Mouse (Mus musculus) heart, embryonic 15.5 days (tissue): ENCODE data around the gene Tsfm. TPM values are rescaled to one million over a fixed set of nuclear protein-coding genes. Genes with fewer than 3 reads are reported as not detected.
A peak's percentile ranks its signal among the peaks of the same experiment; 100 is the strongest.

Experiments
- ATAC-seq: fragments of 200-750 bp; cut with Nextera tagmentation; replicated peaks from 2 replicates; pipeline ENCODE4 v1.8.0; 2017; ENCODE audit warnings: low read depth, moderate TSS enrichment; ENCODE audit not compliant: insufficient number of reproducible peaks, insufficient read depth, low FRiP score
- H3K27ac ChIP-seq: fragments of 300-500 bp; sonication (generic); 2 replicates; pipeline ENCODE4 v1.5.1; 2015; ENCODE audit warnings: mild to moderate bottlenecking, inconsistent platforms
- H3K27me3 ChIP-seq: fragments of 300-500 bp; sonication (generic); 2 replicates; pipeline ENCODE4 v1.6.1; 2015; ENCODE audit warnings: inconsistent platforms
- H3K36me3 ChIP-seq: fragments of 300-500 bp; sonication (generic); 2 replicates; pipeline ENCODE4 v1.6.1; 2015; ENCODE audit warnings: mild to moderate bottlenecking, inconsistent platforms
- H3K4me1 ChIP-seq: fragments of 300-500 bp; sonication (generic); replicated peaks from 2 replicates; pipeline ENCODE4 v1.6.1; 2015; ENCODE audit warnings: inconsistent platforms
- H3K4me2 ChIP-seq: fragments of 300-500 bp; sonication (generic); 2 replicates; pipeline ENCODE4 v1.6.1; 2015; ENCODE audit warnings: inconsistent platforms, mild to moderate bottlenecking, moderate library complexity
- H3K4me3 ChIP-seq: fragments of 300-500 bp; sonication (generic); 2 replicates; pipeline ENCODE4 v1.5.1; 2015; ENCODE audit warnings: mild to moderate bottlenecking, inconsistent platforms
- H3K9ac ChIP-seq: fragments of 300-500 bp; sonication (generic); 2 replicates; pipeline ENCODE4 v1.6.1; 2015; ENCODE audit warnings: mild to moderate bottlenecking, inconsistent platforms
- H3K9me3 ChIP-seq: fragments of 300-500 bp; sonication (generic); replicated peaks from 2 replicates; pipeline ENCODE4 v1.6.1; 2016; ENCODE audit warnings: inconsistent platforms
- WGBS: fragments of 180-500 bp; shearing (Covaris S2); methylation state at CpG from one replicate; pipeline ENCODE4 v1.1.7; 2015; ENCODE audit warnings: mixed read lengths; 5-methylcytosine and 5-hydroxymethylcytosine counted together
- polyA plus RNA-seq: library from polyadenylated mRNA; unstranded; fragments of >200 nt; fragmentation: Nextera tagmentation; extraction: Ambion mirVana; gene quantifications from 2 replicates; pipeline ENCODE4 v1.2.1, GENCODE M21; 2015

Gene Tsfm
- polyA plus RNA-seq, 1 experiment from 2014 or later = 86.0 TPM

- Histone ChIP-seq H3K4me1 (peaks cover 81% of the 10 kb centered on the region), H3K36me3 (no peaks in the 10 kb centered on the region), H3K4me3 (peak overlapping the region; percentile 90), H3K9me3 (no peaks in the 10 kb centered on the region), H3K4me2 (peak overlapping the region; percentile 93), H3K27ac (peak overlapping the region; percentile 91), H3K27me3 (no peaks in the 10 kb centered on the region), H3K9ac (peak overlapping the region; percentile 67)
- 25% methylated on average over 14 of the region's 14 CpGs for WGBS
- no peak for ATAC-seq
These were observed 47.4 kb downstream of the Tsfm start for GRCm38 (mm10) chr10:126983193-126983725.

- H3K4me3 ChIP-seq = peak overlapping the region; percentile 90
- WGBS = 54% methylated on average over 3 of the region's 3 CpGs
- peak overlapping the region; percentile 91 for H3K27ac ChIP-seq
These were observed 48.9 kb downstream of the Tsfm start for GRCm38 (mm10) chr10:126981746-126982145.

GRCm38 (mm10) chr10:126980933-126981530, 49.6 kb downstream of the Tsfm start:
- Histone ChIP-seq H3K36me3 (no peaks in the 10 kb centered on the region), H3K4me3 (peak overlapping the region; percentile 90), H3K27me3 (no peaks in the 10 kb centered on the region), H3K4me1 (peaks cover 70% of the 10 kb centered on the region), H3K27ac (peak overlapping the region; percentile 99), H3K9ac (peak overlapping the region; percentile 99), H3K4me2 (peak overlapping the region; percentile 93), H3K9me3 (no peaks in the 10 kb centered on the region)
- ATAC-seq = no peak
- 14% methylated on average over 11 of the region's 11 CpGs for WGBS

More at GRCm38 (mm10) chr10:126981746-126982145, 48.9 kb downstream of the Tsfm start:
- H3K36me3 ChIP-seq = no peaks in the 10 kb centered on the region
- peak overlapping the region; percentile 93 for H3K4me2 ChIP-seq
- H3K9ac ChIP-seq = peak overlapping the region; percentile 67
- H3K27me3 ChIP-seq = no peaks in the 10 kb centered on the region
- no peak for ATAC-seq
- H3K9me3 ChIP-seq = no peaks in the 10 kb centered on the region
- peaks cover 76% of the 10 kb centered on the region for H3K4me1 ChIP-seq

- H3K36me3 ChIP-seq = no peaks in the 10 kb centered on the region
- no peaks in the 10 kb centered on the region for H3K27me3 ChIP-seq
- H3K4me3 ChIP-seq = peak overlapping the region; percentile 90
- H3K9me3 ChIP-seq = no peaks in the 10 kb centered on the region
- 3% methylated on average over 16 of the region's 16 CpGs for WGBS
- peak overlapping the region; percentile 99 for H3K27ac ChIP-seq
- peaks cover 67% of the 10 kb centered on the region for H3K4me1 ChIP-seq
- H3K9ac ChIP-seq = peak overlapping the region; percentile 99
- peak overlapping the region; percentile 93 for H3K4me2 ChIP-seq
- no peak for ATAC-seq
These were observed 50.3 kb downstream of the Tsfm start for GRCm38 (mm10) chr10:126980221-126980932.

GRCm38 (mm10) chr10:126979636-126980151, 50.9 kb downstream of the Tsfm start:
- peak overlapping the region; percentile 99 for H3K9ac ChIP-seq
- H3K27ac ChIP-seq = peak overlapping the region; percentile 99
- peaks cover 62% of the 10 kb centered on the region for H3K4me1 ChIP-seq
- ATAC-seq = no peak
- H3K4me2 ChIP-seq = peak overlapping the region; percentile 93
- H3K9me3 ChIP-seq = no peaks in the 10 kb centered on the region
- no peaks in the 10 kb centered on the region for H3K27me3 ChIP-seq
- H3K36me3 ChIP-seq = no peaks in the 10 kb centered on the region
- under 1% methylated on average over 46 of the region's 57 CpGs for WGBS
- H3K4me3 ChIP-seq = peak overlapping the region; percentile 90

GRCm38 (mm10) chr10:126979121-126979635, 51.5 kb downstream of the Tsfm start:
- Histone ChIP-seq H3K27ac (peak overlapping the region; percentile 99), H3K9me3 (no peaks in the 10 kb centered on the region), H3K4me1 (peaks cover 57% of the 10 kb centered on the region), H3K4me3 (peak overlapping the region; percentile 90), H3K27me3 (no peaks in the 10 kb centered on the region), H3K36me3 (no peaks in the 10 kb centered on the region), H3K9ac (peak overlapping the region; percentile 99), H3K4me2 (peak overlapping the region; percentile 93)
- under 1% methylated on average over 42 of the region's 62 CpGs for WGBS
- ATAC-seq = peak; percentile 7

- peak within 1 kb of the TSS; percentile 99 for H3K9ac ChIP-seq
- 0% methylated on average over 56 of the region's 56 CpGs for WGBS
- ATAC-seq = peak; percentile 92
These were observed 52.2 kb downstream of the Tsfm start, which contains the start of gene Ctdsp2 for GRCm38 (mm10) chr10:126978277-126978994. Gene Ctdsp2 (plus strand): TSS chr10:126978717.

GRCm38 (mm10) chr10:126977076-126977475, 53.6 kb downstream of the Tsfm start:
- Histone ChIP-seq H3K4me3 (no peak overlapping the region), H3K36me3 (no peaks in the 10 kb centered on the region), H3K9ac (no peak overlapping the region), H3K4me1 (peaks cover 48% of the 10 kb centered on the region), H3K27me3 (no peaks in the 10 kb centered on the region), H3K27ac (no peak overlapping the region), H3K9me3 (no peaks in the 10 kb centered on the region), H3K4me2 (no peak overlapping the region)
- ATAC-seq = no peak
- WGBS = 58% methylated on average over 4 of the region's 4 CpGs

More at GRCm38 (mm10) chr10:126978277-126978994, 52.2 kb downstream of the Tsfm start, which contains the start of gene Ctdsp2:
- peak within 1 kb of the TSS; percentile 90 for H3K4me3 ChIP-seq
- peak within 1 kb of the TSS; percentile 99 for H3K27ac ChIP-seq
- peaks cover 49% of the 10 kb centered on the region for H3K4me1 ChIP-seq
- no peaks in the 10 kb centered on the region for H3K36me3 ChIP-seq
- H3K9me3 ChIP-seq = no peaks in the 10 kb centered on the region
- H3K27me3 ChIP-seq = no peaks in the 10 kb centered on the region
- H3K4me2 ChIP-seq = peak within 1 kb of the TSS; percentile 93

GRCm38 (mm10) chr10:126975706-126976105, 54.9 kb downstream of the Tsfm start:
- no peaks in the 10 kb centered on the region for H3K9me3 ChIP-seq
- no peak overlapping the region for H3K9ac ChIP-seq
- no peak overlapping the region for H3K27ac ChIP-seq
- H3K4me2 ChIP-seq = no peak overlapping the region
- H3K4me1 ChIP-seq = peaks cover 48% of the 10 kb centered on the region
- H3K27me3 ChIP-seq = no peaks in the 10 kb centered on the region
- H3K36me3 ChIP-seq = no peaks in the 10 kb centered on the region
- H3K4me3 ChIP-seq = no peak overlapping the region
- ATAC-seq = no peak
- 78% methylated on average over 6 of the region's 6 CpGs for WGBS

- peak overlapping the region; percentile 86 for H3K27ac ChIP-seq
- no peak overlapping the region for H3K4me2 ChIP-seq
- peak overlapping the region; percentile 43; the same call in 1 of the 2 replicates for H3K9ac ChIP-seq
- no peaks in the 10 kb centered on the region for H3K9me3 ChIP-seq
- H3K4me3 ChIP-seq = no peak overlapping the region
- peaks cover 43% of the 10 kb centered on the region for H3K4me1 ChIP-seq
- WGBS = 29% methylated on average over 7 of the region's 7 CpGs
- no peaks in the 10 kb centered on the region for H3K27me3 ChIP-seq
- H3K36me3 ChIP-seq = no peaks in the 10 kb centered on the region
- ATAC-seq = no peak
These were observed 57.7 kb downstream of the Tsfm start for GRCm38 (mm10) chr10:126972988-126973387.
